Mouse (Mus musculus): Measurements from ENCODE around the gene Polq.
"Not testable (repeated sequence)": the region's sequence is repeated elsewhere in the genome, so short reads cannot be mapped to it uniquely, and the experiment has no call there.

Gene Polq

DNA sequence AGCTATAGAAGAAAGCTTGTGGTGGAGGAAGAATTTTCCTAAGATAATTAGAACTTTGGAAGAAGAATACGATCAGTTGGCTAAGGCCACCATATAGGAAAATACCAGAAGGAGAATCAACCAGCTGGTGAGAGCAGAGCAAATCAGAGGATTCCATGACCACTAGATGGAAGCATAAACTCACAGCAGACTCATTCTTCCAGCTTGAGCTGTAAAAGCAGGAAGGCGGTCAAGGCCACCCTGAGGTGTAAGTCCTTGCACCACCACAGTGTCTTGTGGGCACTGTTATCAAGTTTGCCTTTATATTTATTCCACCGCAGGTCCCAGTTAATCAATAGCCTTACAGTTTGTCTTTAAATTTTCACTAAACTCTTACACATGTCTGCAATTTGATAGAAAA lies 97.7 kb downstream of the Polq start:
- DNase-seq = peak; percentile 23

DNA sequence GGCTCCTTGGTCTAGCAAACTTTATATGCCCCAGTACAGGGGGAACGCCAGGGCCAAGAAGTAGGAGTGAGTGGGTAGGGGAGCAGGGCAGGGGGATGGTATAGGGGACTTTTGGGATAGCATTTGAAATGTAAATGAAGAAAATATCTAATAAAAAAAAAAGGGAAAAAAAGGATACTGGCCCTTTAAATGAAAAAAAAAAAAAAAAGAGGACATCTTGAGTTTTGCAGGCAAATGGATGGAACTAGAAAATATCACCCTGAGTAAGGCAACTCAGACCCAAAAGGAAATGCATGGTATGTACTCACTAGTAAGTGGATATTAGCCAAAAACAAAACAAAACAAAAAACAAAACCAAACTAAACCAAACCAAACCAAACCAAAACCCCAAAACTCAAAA lies 113.6 kb downstream of the Polq start:
- not testable (repeated sequence) for DNase-seq

Measured in right cerebral cortex, postnatal 25 days (tissue).